Comparison of ENCODE assay signal across 15 mouse cellular contexts in the genomic region with DNA sequence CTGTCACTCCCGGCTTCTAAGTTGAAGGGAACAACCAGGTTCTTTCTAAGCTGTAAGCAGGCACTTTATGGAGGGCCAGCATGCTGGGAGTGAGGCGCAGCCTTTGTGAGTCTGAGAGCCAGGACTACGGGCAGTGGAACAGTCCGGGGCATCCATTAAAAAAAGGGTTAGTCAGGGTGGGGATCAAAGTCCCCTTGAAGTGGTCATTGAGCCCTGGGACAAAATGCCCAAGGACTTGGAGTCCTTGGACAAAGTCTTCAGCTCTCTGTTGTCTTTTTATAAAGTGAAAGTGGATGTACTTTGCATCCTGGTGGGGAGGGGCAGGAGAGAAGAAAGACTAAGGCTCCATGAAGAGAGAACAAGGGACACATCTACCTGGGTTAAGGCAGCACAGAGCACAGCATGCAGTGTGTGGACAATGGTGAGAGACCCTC.
DNase-seq lines count a peak whose midpoint lies in the region; ATAC-seq lines count a peak whose summit lies in the region.
"Had no signal": no experiment of that assay in that cellular context is flagged by ENCODE, and none has a peak within 500 bp of the region (broad histone marks: within the 10 kb centered on the region; RNA-seq: fewer than 3 reads in every experiment).

No protein-coding gene starts in this region.

- no peak for ATAC-seq in limb, embryonic 13.5 days (ENCODE audit: low FRiP score, low read depth)

- peaks cover 48% of the 10 kb centered on the region for H3K4me1 ChIP-seq in embryonic facial prominence, embryonic 10.5 days
- H3K4me1 ChIP-seq in limb, embryonic 13.5 days = peaks cover 44% of the 10 kb centered on the region

- no peaks in the 10 kb centered on the region for H3K36me3 ChIP-seq in embryonic facial prominence, embryonic 10.5 days (replicated peaks)
- no peaks in the 10 kb centered on the region for H3K36me3 ChIP-seq in limb, embryonic 13.5 days
- H3K36me3 ChIP-seq: midbrain, embryonic 12.5 days had no signal

- H3K4me3 ChIP-seq in embryonic facial prominence, embryonic 10.5 days = no peak overlapping the region
- H3K4me3 ChIP-seq in limb, embryonic 13.5 days = no peak overlapping the region
- H3K4me3 ChIP-seq: midbrain, embryonic 12.5 days had no signal

- no peak overlapping the region for H3K9ac ChIP-seq in limb, embryonic 13.5 days
- H3K9ac ChIP-seq: midbrain, embryonic 12.5 days had no signal

- H3K27me3 ChIP-seq in embryonic facial prominence, embryonic 10.5 days (replicated peaks; ENCODE audit: low read depth, poor library complexity, severe bottlenecking) = no peaks in the 10 kb centered on the region
- no peaks in the 10 kb centered on the region for H3K27me3 ChIP-seq in limb, embryonic 13.5 days
- H3K27me3 ChIP-seq: midbrain, embryonic 12.5 days had no signal

- H3K27ac ChIP-seq in embryonic facial prominence, embryonic 10.5 days (replicated peaks) = peak overlapping the region; percentile 58
- peak overlapping the region; percentile 85; the same call in 1 of the 2 replicates for H3K27ac ChIP-seq in limb, embryonic 13.5 days
- H3K27ac ChIP-seq: midbrain, embryonic 12.5 days had no signal

- no peak overlapping the region for H3K4me2 ChIP-seq in limb, embryonic 13.5 days (replicated peaks)
- H3K4me2 ChIP-seq: midbrain, embryonic 12.5 days had no signal

- H3K9me3 ChIP-seq in embryonic facial prominence, embryonic 10.5 days = no peaks in the 10 kb centered on the region
- H3K9me3 ChIP-seq in limb, embryonic 13.5 days = no peaks in the 10 kb centered on the region
- H3K9me3 ChIP-seq: midbrain, embryonic 12.5 days had no signal

- peak; percentile 8 to 16 for DNase-seq in adrenal gland, adult (ENCODE audit: inconsistent age in 2 of 2, low spot score in 1 of 2)
- DNase-seq in adrenal gland, postnatal 4 days (ENCODE audit: low spot score in 2 of 2) = no peak
- DNase-seq in kidney, adult 11 months = peak; percentile 63
- no peak for DNase-seq in kidney, postnatal 10 days
- no peak for DNase-seq in embryonic facial prominence, embryonic 10.5 days (ENCODE audit: low spot score)
- DNase-seq in left cerebral cortex, adult 18-20 months (ENCODE audit: low spot score in 2 of 2) = no peak
- DNase-seq in ovary, postnatal 36 days (ENCODE audit: low spot score) = no peak
- DNase-seq: cerebellum, adult 2 months; gastrocnemius, postnatal 36 days; heart, postnatal 36 days; layer of hippocampus, postnatal 36 days; lung, postnatal 14 days; thymus, postnatal 14 days had no signal

- WGBS in embryonic facial prominence, embryonic 10.5 days = 83% methylated on average over 4 of the region's 4 CpGs
- 56% methylated on average over 4 of the region's 4 CpGs for WGBS in limb, embryonic 13.5 days

Comparison
In these comparisons a context has a peak if more than half of its experiments do, and no peak if none do; other contexts are left out.
1. DNase-seq: peak in adrenal gland, adult (2 of 2) and kidney, adult 11 months (single experiment); none in adrenal gland, postnatal 4 days (0 of 2), kidney, postnatal 10 days (single experiment), embryonic facial prominence, embryonic 10.5 days (single experiment), left cerebral cortex, adult 18-20 months (0 of 2) and ovary, postnatal 36 days (single experiment).